Mouse (Mus musculus) NIH3T3 (cell line): ENCODE measurements at regions not wholly inside any gene's neighbourhood (a gene's known extent, or its start where the extent isn't known, plus 50 kb on each side); places are given as distances from the start of the nearest gene placed in this dataset.

ENCODE experiments used
- DNase-seq: peaks from one replicate; pipeline ENCODE4 v3.0.0-alpha.2; 2012; ENCODE audit warnings: low read depth

GRCm38 (mm10) chr3:128226930-128227585, 330.9 kb upstream of the Fam241a start:
- DNase-seq, result no peak

GRCm38 (mm10) chr3:128226503-128226902, 330.4 kb upstream of the Fam241a start:
- DNase-seq, result no peak

- DNase-seq, result no peak
These were observed 326.2 kb upstream of the Fam241a start for GRCm38 (mm10) chr3:128222344-128222743.

GRCm38 (mm10) chr3:128221625-128222024, 325.5 kb upstream of the Fam241a start:
- no peak for DNase-seq

- DNase-seq, result no peak
These were observed 324.8 kb upstream of the Fam241a start for GRCm38 (mm10) chr3:128220776-128221550.

GRCm38 (mm10) chr3:128217765-128218415, 321.8 kb upstream of the Fam241a start:
- DNase-seq, result no peak

GRCm38 (mm10) chr3:128212256-128212655, 316.1 kb upstream of the Fam241a start:
- no peak for DNase-seq

GRCm38 (mm10) chr3:128210591-128210990, 314.5 kb upstream of the Fam241a start:
- no peak for DNase-seq

- DNase-seq, result no peak
These were observed 310.8 kb upstream of the Fam241a start for GRCm38 (mm10) chr3:128206948-128207347.

GRCm38 (mm10) chr3:128206483-128206882, 310.4 kb upstream of the Fam241a start:
- DNase-seq, result no peak

- no peak for DNase-seq
These were observed 304.6 kb upstream of the Fam241a start for GRCm38 (mm10) chr3:128200574-128201235.

- no peak for DNase-seq
These were observed 303.3 kb upstream of the Fam241a start for GRCm38 (mm10) chr3:128199466-128199865.

- no peak for DNase-seq
These were observed 296.1 kb upstream of the Fam241a start for GRCm38 (mm10) chr3:128192046-128192800.

GRCm38 (mm10) chr3:128187330-128188044, 291.4 kb upstream of the Fam241a start:
- DNase-seq, result no peak

GRCm38 (mm10) chr3:128186278-128186677, 290.2 kb upstream of the Fam241a start:
- peak; percentile 4 for DNase-seq

- no peak for DNase-seq
These were observed 285.2 kb upstream of the Fam241a start for GRCm38 (mm10) chr3:128181221-128181908.

GRCm38 (mm10) chr3:128149216-128149615, 253.1 kb upstream of the Fam241a start:
- no peak for DNase-seq

GRCm38 (mm10) chr3:128145329-128145728, 249.2 kb upstream of the Fam241a start:
- DNase-seq, result no peak

GRCm38 (mm10) chr3:128127836-128128235, 231.7 kb upstream of the Fam241a start:
- no peak for DNase-seq

- peak; percentile 13 for DNase-seq
These were observed 230.5 kb upstream of the Fam241a start for GRCm38 (mm10) chr3:128126664-128127063.
